Mouse (Mus musculus) hindbrain, postnatal 0 days (tissue): ENCODE results near the gene Fads6. TPM values are rescaled to one million over a fixed set of nuclear protein-coding genes. Genes with fewer than 3 reads are reported as not detected.
A peak's percentile ranks its signal among the peaks of the same experiment; 100 is the strongest.

Experiments used
- ATAC-seq: fragments of 200-750 bp; cut with Nextera tagmentation; 2 replicates; pipeline ENCODE4 v1.8.0; 2017; ENCODE audit warnings: mild to moderate bottlenecking, moderate TSS enrichment, moderate library complexity
- DNase-seq: peaks from one replicate; pipeline ENCODE4 v3.0.0-alpha.2; 2015; ENCODE audit warnings: low spot score
- H3K27ac ChIP-seq: fragments of 300-500 bp; sonication (generic); 2 replicates; pipeline ENCODE4 v1.5.1; 2014; ENCODE audit warnings: mild to moderate bottlenecking
- H3K27me3 ChIP-seq: fragments of 300-500 bp; sonication (generic); 2 replicates; pipeline ENCODE4 v1.6.1; 2014; ENCODE audit warnings: low read length, mixed read lengths; ENCODE audit not compliant: insufficient read depth
- H3K36me3 ChIP-seq: fragments of 300-500 bp; sonication (generic); 2 replicates; pipeline ENCODE4 v1.6.1; 2014; ENCODE audit warnings: low read length, mixed read lengths; ENCODE audit not compliant: insufficient read depth
- H3K4me1 ChIP-seq: fragments of 300-500 bp; sonication (generic); 2 replicates; pipeline ENCODE4 v1.6.1; 2014; ENCODE audit warnings: antibody characterized with exemption, low read length, mixed read lengths; ENCODE audit not compliant: insufficient read depth
- H3K4me2 ChIP-seq: fragments of 300-500 bp; sonication (generic); 2 replicates; pipeline ENCODE4 v1.6.1; 2014; ENCODE audit warnings: low read depth, mild to moderate bottlenecking, low read length, moderate library complexity, mixed read lengths
- H3K4me3 ChIP-seq: fragments of 300-500 bp; sonication (generic); 2 replicates; pipeline ENCODE4 v1.5.1; 2014; ENCODE audit warnings: low read length
- H3K9ac ChIP-seq: fragments of 300-500 bp; sonication (generic); replicated peaks from 2 replicates; pipeline ENCODE4 v1.6.1; 2014; ENCODE audit warnings: mild to moderate bottlenecking, low read length, moderate library complexity, mixed read lengths
- H3K9me3 ChIP-seq: fragments of 300-500 bp; sonication (generic); 2 replicates; pipeline ENCODE4 v1.6.1; 2016; ENCODE audit warnings: low read length, mixed read lengths
- CTCF ChIP-seq: IDR thresholded peaks from 2 replicates; pipeline ENCODE4 v1.5.1; 2016; ENCODE audit warnings: antibody characterized with exemption, control low read depth, low read depth
- WGBS: fragments of 180-500 bp; shearing (Covaris S2); extraction: QIAGEN DNeasy Blood & Tissue Kit; methylation state at CpG from one replicate; pipeline ENCODE4 v1.1.7; 2014; 5-methylcytosine and 5-hydroxymethylcytosine counted together
- polyA plus RNA-seq: library from polyadenylated mRNA; unstranded; fragments of >200 nt; fragmentation: Nextera tagmentation; extraction: Ambion mirVana; gene quantifications from 2 replicates; pipeline ENCODE4 v1.2.1, GENCODE M21; 2015
- total RNA-seq: library from RNA; depleted of rRNA; stranded (reverse); fragments of >200 nt; gene quantifications from 2 replicates; pipeline ENCODE4 v1.2.3, GENCODE M21; 2014

The Fads6 gene
- total and polyA plus RNA-seq, 2 experiments from 2014 or later, result 1.8 to 10.8 TPM

DNA sequence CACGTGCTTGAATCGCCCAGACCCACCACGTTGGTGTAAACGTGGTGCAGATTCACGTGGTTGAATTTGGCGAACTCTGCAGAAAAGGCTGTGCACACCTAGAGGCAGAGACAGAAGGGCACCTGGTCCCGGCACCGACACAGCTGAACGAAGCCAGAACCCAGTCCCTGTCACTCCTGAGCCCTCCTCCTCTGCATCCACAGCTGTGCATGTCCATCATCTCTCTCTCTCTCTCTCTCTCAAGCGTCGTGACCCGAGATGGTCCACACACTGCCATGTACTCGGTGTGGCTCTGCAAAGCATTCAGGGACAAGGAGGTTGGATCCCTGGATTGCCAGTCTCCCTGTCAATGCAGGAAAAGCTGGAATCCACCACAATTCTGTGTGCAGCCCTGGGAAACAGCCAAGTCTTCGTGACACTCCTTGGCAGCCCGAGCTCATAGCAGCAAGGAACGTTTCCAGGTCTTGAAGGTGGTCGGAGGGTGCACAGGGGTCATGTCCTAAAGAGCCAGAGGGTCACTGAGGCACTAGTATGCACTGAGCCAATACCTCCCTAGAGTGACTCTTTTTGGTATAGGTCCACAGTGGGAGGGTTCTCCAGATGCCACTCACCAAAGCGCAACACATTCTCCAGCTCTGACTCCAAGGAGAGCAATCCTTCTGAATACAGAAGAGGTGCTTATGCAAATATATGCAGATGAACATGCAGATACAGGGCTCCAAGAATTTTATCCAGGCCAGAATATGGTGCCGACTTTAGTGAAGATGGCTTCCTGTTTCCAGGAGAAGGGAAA is 11.1 kb downstream of the Fads6 start:
- peak overlapping the region; percentile 58 for H3K27ac ChIP-seq
- no peak overlapping the region for H3K4me3 ChIP-seq
- no peak for TF ChIP-seq CTCF
- no peaks in the 10 kb centered on the region for H3K27me3 ChIP-seq
- no peaks in the 10 kb centered on the region for H3K4me1 ChIP-seq
- no peaks in the 10 kb centered on the region for H3K9me3 ChIP-seq
- no peaks in the 10 kb centered on the region for H3K36me3 ChIP-seq
- no peak overlapping the region for H3K4me2 ChIP-seq
- ATAC-seq (0 out of 2 replicates have a peak, but pooled peaks have one; percentile 39), DNase-seq (peak; percentile 48)
- WGBS, result 58% methylated on average over 19 of the region's 19 CpGs
- no peak overlapping the region for H3K9ac ChIP-seq

DNA sequence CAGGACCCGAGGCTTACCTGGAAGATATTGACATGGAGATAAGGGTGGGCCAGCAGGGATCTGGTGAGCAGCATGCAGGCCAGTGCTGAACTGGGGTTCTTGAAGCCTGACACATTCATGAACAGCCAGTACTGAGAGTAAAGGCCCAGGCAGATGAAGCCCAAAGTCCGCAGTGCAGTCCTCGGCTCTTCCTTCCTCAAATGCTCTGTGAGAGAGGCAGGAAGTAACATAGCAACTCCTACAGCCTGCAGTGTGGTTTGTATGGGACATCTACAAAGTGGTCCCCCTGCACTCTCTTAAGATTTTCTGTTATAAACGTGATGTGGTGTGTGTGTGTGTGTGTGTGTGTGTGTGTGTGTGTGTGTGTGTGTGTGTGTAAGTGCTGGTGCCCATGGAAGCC is 12.2 kb downstream of the Fads6 start:
- 71% methylated on average over 4 of the region's 4 CpGs for WGBS
- H3K9me3 ChIP-seq, result no peaks in the 10 kb centered on the region
- no peak overlapping the region for H3K9ac ChIP-seq
- DNase-seq (no peak), ATAC-seq (no peak)
- no peak overlapping the region for H3K4me3 ChIP-seq
- no peak overlapping the region for H3K4me2 ChIP-seq
- H3K36me3 ChIP-seq, result no peaks in the 10 kb centered on the region
- no peak overlapping the region for H3K27ac ChIP-seq
- no peaks in the 10 kb centered on the region for H3K4me1 ChIP-seq
- TF ChIP-seq CTCF, result no peak
- H3K27me3 ChIP-seq, result no peaks in the 10 kb centered on the region

GRCm38 (mm10) chr11:115283891-115284620 is 13.4 kb downstream of the Fads6 start:
- WGBS, result 86% methylated on average over 12 of the region's 12 CpGs
- H3K9ac ChIP-seq, result no peak overlapping the region
- H3K4me1 ChIP-seq, result no peaks in the 10 kb centered on the region
- H3K4me2 ChIP-seq, result no peak overlapping the region
- no peak overlapping the region for H3K4me3 ChIP-seq
- H3K9me3 ChIP-seq, result no peaks in the 10 kb centered on the region
- H3K27ac ChIP-seq, result no peak overlapping the region
- DNase-seq (no peak), ATAC-seq (no peak)
- TF ChIP-seq CTCF, result no peak
- H3K27me3 ChIP-seq, result no peaks in the 10 kb centered on the region
- no peaks in the 10 kb centered on the region for H3K36me3 ChIP-seq

DNA sequence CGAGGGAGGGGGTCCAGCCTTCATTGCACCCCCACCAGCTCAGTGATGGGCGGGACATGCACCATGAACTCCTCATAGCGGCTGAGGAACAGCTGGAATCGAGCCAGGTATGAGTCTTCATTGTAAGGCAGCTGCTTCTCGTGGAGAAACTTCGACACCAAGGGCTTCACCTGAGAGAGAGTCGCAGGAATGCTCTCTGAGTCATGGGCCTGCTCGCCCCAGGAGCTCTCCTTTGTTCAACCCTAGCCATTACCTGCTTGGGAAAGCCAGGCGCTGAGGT is 14.0 kb downstream of the Fads6 start:
- Histone ChIP-seq H3K27me3 (no peaks in the 10 kb centered on the region), H3K4me3 (no peak overlapping the region), H3K36me3 (no peaks in the 10 kb centered on the region), H3K4me2 (no peak overlapping the region), H3K9ac (no peak overlapping the region), H3K27ac (peak overlapping the region; percentile 70; the same call in 1 of the 2 replicates), H3K9me3 (no peaks in the 10 kb centered on the region), H3K4me1 (no peaks in the 10 kb centered on the region)
- DNase-seq (no peak), ATAC-seq (no peak)
- WGBS, result 76% methylated on average over 9 of the region's 9 CpGs
- no peak for TF ChIP-seq CTCF

DNA sequence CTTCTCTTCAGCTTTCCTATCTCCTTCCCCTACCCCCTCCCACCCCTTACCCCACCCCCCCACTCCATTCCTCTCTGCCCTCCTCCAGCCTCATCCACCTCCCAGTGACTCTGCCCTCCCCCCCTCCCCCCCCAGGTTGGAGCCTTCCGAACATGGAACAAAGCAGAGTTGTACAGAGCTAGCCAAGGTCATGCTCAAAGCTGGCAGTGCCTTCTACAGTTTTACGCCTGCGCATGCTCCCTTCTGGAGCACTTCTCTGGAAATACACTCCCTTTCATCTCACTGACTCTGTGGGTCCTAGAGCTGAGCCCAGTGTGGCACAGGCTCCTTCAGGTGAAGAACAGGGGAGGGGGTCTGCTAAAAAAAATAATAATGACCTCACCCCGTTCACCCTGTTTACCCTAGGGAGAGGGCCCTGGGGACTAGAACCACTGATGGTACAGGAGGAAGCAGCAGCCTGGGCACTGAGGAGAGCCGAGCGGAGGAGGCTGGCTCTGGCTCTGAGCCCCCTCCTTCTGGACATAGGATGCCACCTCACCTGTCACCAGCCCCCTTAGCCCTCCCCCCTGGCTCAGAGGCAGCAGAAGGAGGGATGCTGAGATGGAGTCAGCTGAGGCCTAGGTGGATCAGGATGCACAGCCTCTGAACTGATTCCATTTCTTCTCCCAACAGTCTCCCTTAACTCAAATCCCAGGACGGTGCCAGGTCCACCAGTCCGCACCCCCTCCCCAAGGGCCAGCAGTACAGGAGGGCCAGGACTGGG is 14.6 kb downstream of the Fads6 start:
- peak; percentile 74 for ATAC-seq
- Histone ChIP-seq H3K27me3 (no peaks in the 10 kb centered on the region), H3K4me2 (no peak overlapping the region), H3K4me3 (no peak overlapping the region), H3K36me3 (no peaks in the 10 kb centered on the region), H3K27ac (peak overlapping the region; percentile 70), H3K9me3 (no peaks in the 10 kb centered on the region), H3K4me1 (no peaks in the 10 kb centered on the region; the same call in 1 of the 2 replicates), H3K9ac (no peak overlapping the region)
- WGBS, result 69% methylated on average over 8 of the region's 8 CpGs
- no peak for TF ChIP-seq CTCF
- peak; percentile 77 for DNase-seq

GRCm38 (mm10) chr11:115282295-115282694 is 15.2 kb downstream of the Fads6 start:
- WGBS, result 66% methylated on average over 8 of the region's 8 CpGs
- ATAC-seq, result peak; percentile 75
- H3K9me3 ChIP-seq, result no peaks in the 10 kb centered on the region
- H3K4me3 ChIP-seq, result no peak overlapping the region
- peak; percentile 43 for DNase-seq
- no peaks in the 10 kb centered on the region for H3K36me3 ChIP-seq
- H3K27me3 ChIP-seq, result no peaks in the 10 kb centered on the region
- H3K4me1 ChIP-seq, result no peaks in the 10 kb centered on the region; the same call in 1 of the 2 replicates
- TF ChIP-seq CTCF, result no peak
- H3K4me2 ChIP-seq, result no peak overlapping the region
- peak overlapping the region; percentile 70 for H3K27ac ChIP-seq
- H3K9ac ChIP-seq, result no peak overlapping the region
